22 mouse cellular contexts compared by ENCODE assay signal in the genomic region with DNA sequence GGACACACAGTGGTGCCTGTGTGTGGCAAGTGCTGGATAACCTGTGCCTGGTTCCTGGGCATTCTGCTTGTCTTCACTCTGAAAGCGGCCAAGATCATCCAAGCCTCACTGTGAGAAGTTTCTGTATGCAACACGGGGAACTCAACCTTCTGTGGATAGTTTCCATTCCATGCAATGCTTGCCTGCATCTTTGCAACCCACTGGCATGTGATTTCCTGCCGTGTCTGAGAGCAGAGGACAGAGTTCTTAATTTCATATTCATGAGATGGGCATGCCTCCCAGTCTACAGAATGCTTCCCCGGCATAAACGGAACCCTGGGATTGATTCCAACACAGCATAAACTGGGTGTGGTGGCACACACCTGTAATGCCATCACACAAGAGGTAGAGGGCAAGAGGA. TPM values are rescaled to one million over a fixed set of nuclear protein-coding genes. Genes with fewer than 3 reads are reported as not detected.
"Had no signal": no experiment of that assay in that cellular context is flagged by ENCODE, and none has a peak within 500 bp of the region (broad histone marks: within the 10 kb centered on the region; RNA-seq: fewer than 3 reads in every experiment).

No protein-coding gene starts in this region.

- H3K4me1 ChIP-seq: limb, embryonic 10.5 days; limb, embryonic 13.5 days; midbrain, embryonic 12.5 days; neural tube, embryonic 12.5 days had no signal

- ATAC-seq: liver, postnatal 0 days; lung, postnatal 0 days; midbrain, embryonic 15.5 days had no signal

- H3K4me2 ChIP-seq: limb, embryonic 13.5 days; lung, embryonic 14.5 days; midbrain, embryonic 12.5 days; midbrain, embryonic 15.5 days; neural tube, embryonic 12.5 days; neural tube, embryonic 15.5 days had no signal

- H3K27ac ChIP-seq: layer of hippocampus, adult 2 months; limb, embryonic 10.5 days; limb, embryonic 13.5 days; liver, embryonic 14.5 days; macrophage; midbrain, embryonic 12.5 days; midbrain, embryonic 15.5 days; neural tube, embryonic 12.5 days; neural tube, embryonic 15.5 days had no signal

- H3K9me3 ChIP-seq: limb, embryonic 10.5 days; limb, embryonic 13.5 days; midbrain, embryonic 12.5 days; midbrain, embryonic 15.5 days; neural tube, embryonic 12.5 days; neural tube, embryonic 15.5 days had no signal

- H3K36me3 ChIP-seq: midbrain, embryonic 12.5 days had no signal

- DNase-seq: kidney, adult 9 months; kidney, postnatal 25 days; layer of hippocampus, adult 9-11 months; liver; liver, postnatal 0 days; lung, embryonic 14.5 days; retina, postnatal 1 day; right cerebral cortex, postnatal 25 days; thymus, adult 18-20 months; thymus, postnatal 36 days had no signal

- H3K27me3 ChIP-seq: limb, embryonic 13.5 days; midbrain, embryonic 12.5 days; midbrain, embryonic 15.5 days; neural tube, embryonic 12.5 days; neural tube, embryonic 15.5 days had no signal

- H3K9ac ChIP-seq: limb, embryonic 13.5 days; liver, embryonic 14.5 days; liver, postnatal 0 days; lung, embryonic 14.5 days; midbrain, embryonic 12.5 days; midbrain, embryonic 15.5 days; neural tube, embryonic 12.5 days; neural tube, embryonic 15.5 days had no signal

- H3K4me3 ChIP-seq: layer of hippocampus, adult 2 months; limb, embryonic 10.5 days; limb, embryonic 13.5 days; midbrain, embryonic 12.5 days; midbrain, embryonic 15.5 days; neural tube, embryonic 12.5 days; neural tube, embryonic 15.5 days had no signal

RNA-seq across cellular contexts. Expression of gene Tvp23a, which starts 9.1 kb away (rescaled TPM):
- polyA plus RNA-seq: macrophage had no signal

RNA-seq across cellular contexts. Expression of gene Ciita, which starts 41.8 kb away (rescaled TPM):
- total RNA-seq: layer of hippocampus, postnatal 25 days had no signal

RNA-seq across cellular contexts. Expression of gene Tekt5, which starts 42.8 kb away (rescaled TPM):
- total RNA-seq: megakaryocyte, adult 5-6 weeks had no signal
- polyA plus RNA-seq: limb, embryonic 10.5 days; liver, postnatal 0 days; macrophage had no signal
